Mouse (Mus musculus) brown adipose tissue, adult 24 weeks (tissue): ENCODE data around the gene Ppp4r3b. TPM values are rescaled to one million over a fixed set of nuclear protein-coding genes. Genes with fewer than 3 reads are reported as not detected.
A peak's percentile ranks its signal among the peaks of the same experiment; 100 is the strongest.

Source experiments
- H3K27ac ChIP-seq: fragments of 200-500 bp; replicated peaks from 2 replicates; pipeline ENCODE4 v1.5.1; 2012; ENCODE audit warnings: low read depth, mild to moderate bottlenecking, low read length
- H3K4me1 ChIP-seq: fragments of 200-500 bp; 2 replicates; pipeline ENCODE4 v1.6.1; 2012; ENCODE audit warnings: low read length, mixed read lengths; ENCODE audit not compliant: control insufficient read depth, insufficient read depth, insufficient read length
- H3K4me3 ChIP-seq: fragments of 200-500 bp; 2 replicates; pipeline ENCODE4 v1.5.1; 2012; ENCODE audit warnings: low read depth, mild to moderate bottlenecking, low read length, moderate library complexity; ENCODE audit not compliant: insufficient read depth
- polyA plus RNA-seq: library from polyadenylated mRNA; stranded (reverse); fragments of >200 nt; gene quantifications from 2 replicates; pipeline ENCODE4 v1.2.4, GENCODE M21; 2012; ENCODE audit not compliant: missing spikeins, insufficient read depth, insufficient read length

Ppp4r3b gene
- 37.5 and 44.4 TPM in 2 replicates for polyA plus RNA-seq

DNA sequence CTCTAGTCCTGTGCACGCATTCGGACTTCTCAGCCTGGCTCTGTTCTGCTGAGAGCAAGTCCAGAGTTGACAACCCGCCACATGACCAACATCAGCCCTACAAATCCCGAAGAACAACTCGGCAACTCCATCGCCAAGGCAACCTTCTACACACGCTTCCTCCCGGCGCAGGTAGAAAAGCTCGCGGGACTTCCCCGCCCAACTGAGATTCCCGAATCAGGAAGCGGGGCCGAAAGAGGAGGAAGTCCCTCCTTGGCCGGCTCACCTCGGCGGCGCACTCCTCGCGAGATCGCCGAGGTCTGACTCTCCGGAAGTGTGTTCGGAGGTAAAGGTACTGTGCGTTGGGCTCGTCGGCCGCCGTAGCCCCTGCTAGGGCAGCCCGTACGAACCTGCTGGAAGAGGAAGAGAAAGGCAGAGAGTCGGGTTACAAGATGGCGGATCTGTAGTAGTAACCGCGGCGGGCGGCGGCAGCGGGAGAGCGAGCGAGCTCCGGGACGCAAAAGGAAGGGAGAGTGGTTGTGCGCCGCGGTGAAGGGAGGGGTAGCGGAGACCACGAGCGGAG is at the start of gene Ppp4r3b:
Gene Ppp4r3b, plus strand, starts transcription at position 328 of the 562 bp plus-strand sequence.
- Histone ChIP-seq H3K27ac (peak within 1 kb of the TSS; percentile 88), H3K4me1 (no peaks in the 10 kb centered on the region), H3K4me3 (peak within 1 kb of the TSS; percentile 93)

DNA sequence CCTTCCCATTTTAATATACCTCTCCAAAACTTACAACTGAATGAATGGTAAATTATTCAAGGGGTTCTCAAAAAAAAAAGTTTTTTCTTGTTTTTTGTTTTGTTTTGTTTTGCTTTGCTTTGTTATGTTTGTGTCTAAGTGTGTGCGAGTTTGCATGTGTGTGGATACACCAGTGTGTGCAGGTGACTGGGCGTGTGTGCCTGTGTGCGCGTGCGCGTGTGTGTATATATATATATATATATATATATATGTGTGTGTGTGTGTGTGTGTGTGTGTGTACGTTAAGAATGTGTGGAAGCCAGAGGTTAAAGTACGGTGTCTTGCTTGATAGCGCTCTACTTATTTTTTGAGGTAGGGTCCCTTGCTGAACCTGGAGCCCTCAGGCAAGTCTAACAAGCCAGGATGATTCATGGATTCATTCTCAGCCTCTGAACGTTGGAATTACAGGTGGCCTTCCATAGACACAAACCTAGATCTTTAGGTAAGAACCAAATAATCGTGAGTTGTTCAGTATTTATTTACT is 42.8 kb upstream of the Ppp4r3b start:
- no peak overlapping the region for H3K27ac ChIP-seq
- no peaks in the 10 kb centered on the region for H3K4me1 ChIP-seq
- H3K4me3 ChIP-seq, result peak overlapping the region; percentile 80

DNA sequence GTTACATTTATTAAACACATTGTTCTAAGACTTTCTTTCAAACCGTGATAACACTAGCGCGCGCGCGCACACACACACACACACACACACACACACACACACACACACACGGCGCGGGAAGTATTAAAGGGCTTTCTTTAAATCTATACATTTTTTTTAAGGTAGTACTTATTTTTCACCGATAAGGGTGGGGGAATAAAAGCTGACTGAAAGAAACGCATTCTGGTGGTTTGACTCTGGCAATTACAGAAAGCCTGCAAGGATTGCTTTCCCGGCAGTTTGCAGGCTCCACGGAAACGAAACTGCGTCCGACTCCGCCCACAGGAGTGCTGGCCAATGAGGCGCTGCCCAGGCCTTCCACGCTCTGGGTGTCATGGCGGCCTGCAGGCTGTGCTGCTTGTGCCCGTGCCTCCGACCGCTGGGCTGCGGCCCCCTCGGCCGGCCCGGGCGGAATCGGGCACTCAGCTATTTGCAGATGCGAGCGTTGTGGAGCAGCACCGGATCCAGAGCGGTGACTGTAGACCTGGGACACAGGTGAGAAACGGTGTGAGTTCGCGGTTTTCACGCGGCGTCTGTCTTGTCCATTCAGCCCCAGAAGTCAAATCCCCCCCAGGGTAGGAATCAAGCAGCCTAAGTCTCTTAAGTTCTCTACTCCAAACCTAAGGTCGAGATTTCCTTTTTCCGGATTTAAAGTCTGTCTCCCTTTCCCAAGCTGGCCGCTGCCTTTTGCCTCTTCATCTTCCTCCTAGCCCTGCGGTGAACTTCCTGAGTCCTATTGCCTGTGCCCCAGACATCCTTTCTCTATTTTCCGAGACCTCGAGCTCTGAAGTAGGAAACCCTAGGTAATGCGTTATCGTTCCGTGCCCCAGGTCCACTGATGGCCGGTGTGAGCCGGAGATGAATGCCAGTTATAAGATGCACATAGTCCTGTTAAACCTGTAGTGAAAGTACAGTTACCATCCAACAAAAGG is 42.0 kb upstream of the Ppp4r3b start, which contains the start of gene Pnpt1:
Gene Pnpt1, plus strand, starts transcription at position 360 of the 971 bp plus-strand sequence.
- H3K27ac ChIP-seq, result no peak within 1 kb of the TSS

DNA sequence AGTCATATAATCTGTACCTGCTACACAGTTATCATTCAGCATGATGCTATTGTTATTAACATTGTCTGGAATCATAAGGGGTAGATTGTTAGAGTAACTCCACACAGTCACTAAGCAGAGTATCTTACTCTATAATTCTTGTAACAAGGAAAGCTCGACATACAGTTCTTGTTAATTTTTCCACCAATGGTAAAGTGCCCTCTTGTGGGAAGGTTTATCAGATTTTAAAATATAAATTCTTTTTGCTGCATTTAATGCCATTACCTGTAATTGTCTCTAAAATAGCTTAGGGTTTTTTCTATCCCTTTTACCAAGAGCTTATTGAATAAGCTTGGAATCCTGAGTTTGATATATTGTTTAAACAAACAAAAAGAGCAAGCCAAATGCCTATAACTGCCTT is 32.0 kb upstream of the Ppp4r3b start:
- H3K27ac ChIP-seq, result no peak overlapping the region
- no peaks in the 10 kb centered on the region for H3K4me1 ChIP-seq
- no peak overlapping the region for H3K4me3 ChIP-seq

More for the DNA sequence above, 42.0 kb upstream of the Ppp4r3b start, which contains the start of gene Pnpt1:
- H3K4me1 ChIP-seq, result no peaks in the 10 kb centered on the region
- H3K4me3 ChIP-seq, result peak within 1 kb of the TSS; percentile 80

DNA sequence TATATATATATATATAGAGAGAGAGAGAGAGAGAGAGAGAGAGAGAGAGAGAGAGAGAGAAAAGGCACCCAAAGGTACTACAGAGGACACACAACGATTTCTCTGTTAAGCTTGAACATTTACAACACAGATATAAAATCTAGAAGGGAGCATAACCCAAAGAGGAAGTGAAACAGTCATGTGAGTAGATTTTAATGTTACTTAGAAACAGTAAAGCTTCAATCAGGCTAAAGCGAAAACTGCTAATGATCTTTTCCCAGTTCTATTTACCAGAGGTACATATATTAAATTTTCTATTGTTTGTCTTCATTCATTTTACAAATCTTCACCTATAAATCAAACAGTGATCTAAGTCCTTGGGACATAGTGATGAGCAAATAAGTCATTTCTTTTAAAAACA is 23.8 kb upstream of the Ppp4r3b start:
- Histone ChIP-seq H3K4me1 (no peaks in the 10 kb centered on the region), H3K27ac (no peak overlapping the region), H3K4me3 (no peak overlapping the region)

DNA sequence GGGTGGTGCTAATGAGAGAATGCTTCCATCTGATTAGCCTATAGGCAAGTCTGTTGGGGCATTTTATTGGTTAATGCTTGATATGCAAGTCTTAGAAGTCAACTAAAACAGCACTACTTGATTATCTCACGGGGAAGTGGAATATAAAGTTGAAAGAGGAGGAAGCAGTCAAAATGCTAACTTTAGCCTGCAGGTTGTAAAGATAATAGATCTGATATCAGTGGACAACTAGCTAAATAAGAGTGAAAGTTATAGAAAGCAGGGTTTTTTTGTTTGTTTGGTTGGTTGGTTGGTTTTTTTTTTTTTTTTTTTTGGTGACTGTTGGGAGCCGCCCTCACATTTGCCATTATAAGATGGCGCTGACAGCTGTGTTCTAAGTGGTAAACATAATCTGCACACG is 9.1 kb upstream of the Ppp4r3b start:
- Histone ChIP-seq H3K4me3 (no peak overlapping the region), H3K27ac (no peak overlapping the region), H3K4me1 (no peaks in the 10 kb centered on the region)

DNA sequence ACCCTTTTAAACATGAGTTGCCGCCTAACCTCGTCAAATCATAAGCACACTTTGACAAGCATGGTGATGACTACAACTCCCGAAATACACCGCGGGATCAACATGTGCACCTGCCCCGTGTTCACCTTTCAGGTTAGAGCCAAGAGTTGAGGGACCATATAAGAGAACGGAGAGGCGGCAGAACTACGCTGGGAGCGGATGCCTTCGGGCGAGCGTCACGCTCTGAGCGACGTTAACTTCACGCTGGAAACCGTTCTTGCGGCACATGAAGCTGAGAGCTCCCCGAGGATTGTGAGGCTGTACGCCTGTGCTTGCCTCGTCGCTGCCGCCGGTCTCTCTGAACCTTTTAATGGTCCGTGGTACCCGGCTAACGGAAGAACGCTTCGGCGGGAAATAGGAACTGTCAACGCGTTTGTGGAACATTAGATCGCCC is 715 bp upstream of the Ppp4r3b start:
- H3K4me3 ChIP-seq, result peak overlapping the region; percentile 93
- H3K27ac ChIP-seq, result peak overlapping the region; percentile 36
- no peaks in the 10 kb centered on the region for H3K4me1 ChIP-seq

DNA sequence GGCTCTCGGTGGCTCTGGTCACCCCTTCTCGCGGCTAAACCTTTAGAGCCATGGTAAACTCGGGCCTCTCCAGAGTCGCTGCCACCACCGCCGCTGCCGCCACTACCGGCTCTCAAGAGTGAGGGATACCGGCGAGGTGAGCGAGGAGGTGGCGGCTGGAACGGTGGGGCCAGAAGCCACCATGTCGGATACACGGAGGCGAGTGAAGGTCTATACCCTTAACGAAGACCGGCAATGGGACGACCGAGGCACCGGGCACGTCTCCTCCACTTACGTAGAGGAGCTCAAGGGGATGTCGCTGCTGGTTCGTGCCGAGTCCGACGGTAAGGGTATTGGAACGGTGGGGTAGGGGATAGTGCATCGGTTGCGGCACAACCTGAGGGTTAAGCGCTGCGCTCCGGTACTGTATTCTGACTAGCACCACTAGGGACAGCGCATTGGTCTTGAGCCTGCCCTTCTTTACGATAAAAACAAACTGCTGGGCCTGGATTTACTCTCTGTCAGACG is 488 bp downstream of the Ppp4r3b start:
- Histone ChIP-seq H3K4me3 (peak overlapping the region; percentile 93), H3K4me1 (no peaks in the 10 kb centered on the region), H3K27ac (peak overlapping the region; percentile 88)

DNA sequence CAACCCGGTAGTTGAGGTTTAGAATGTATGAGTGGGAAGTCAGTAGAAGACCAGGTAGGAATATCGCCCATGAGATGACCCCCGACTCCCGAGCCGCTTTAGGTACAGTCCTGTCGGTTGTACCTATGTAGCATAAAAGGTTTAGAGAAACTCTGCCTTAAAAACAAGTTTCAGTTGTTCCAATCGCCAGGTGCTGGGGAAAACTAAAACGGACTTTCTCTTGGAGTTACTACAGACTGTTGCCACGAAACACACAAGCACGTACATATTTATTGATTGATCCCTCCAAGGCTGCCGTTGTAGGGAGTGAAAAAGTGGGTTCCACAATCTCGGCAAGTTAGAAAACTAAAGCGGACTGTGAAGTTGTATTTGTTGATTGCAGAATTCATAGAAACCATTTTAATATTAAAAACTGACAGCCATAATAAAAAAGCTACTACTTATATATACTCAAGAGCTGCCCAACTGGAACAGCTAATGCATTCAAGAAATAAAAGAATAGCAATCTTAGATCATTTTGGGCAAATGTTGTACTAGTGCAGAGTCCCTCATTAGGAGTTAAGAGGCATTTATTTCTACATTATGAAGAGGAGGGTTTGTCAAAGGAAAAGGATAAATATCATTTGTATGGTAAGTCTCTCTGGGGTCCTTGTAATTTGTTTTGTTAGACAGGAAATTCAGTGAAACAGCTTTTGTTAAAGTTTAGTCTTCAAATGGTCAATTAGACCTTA is 1.2 kb downstream of the Ppp4r3b start:
- H3K4me3 ChIP-seq, result peak overlapping the region; percentile 93
- H3K27ac ChIP-seq, result no peak overlapping the region
- H3K4me1 ChIP-seq, result no peaks in the 10 kb centered on the region

DNA sequence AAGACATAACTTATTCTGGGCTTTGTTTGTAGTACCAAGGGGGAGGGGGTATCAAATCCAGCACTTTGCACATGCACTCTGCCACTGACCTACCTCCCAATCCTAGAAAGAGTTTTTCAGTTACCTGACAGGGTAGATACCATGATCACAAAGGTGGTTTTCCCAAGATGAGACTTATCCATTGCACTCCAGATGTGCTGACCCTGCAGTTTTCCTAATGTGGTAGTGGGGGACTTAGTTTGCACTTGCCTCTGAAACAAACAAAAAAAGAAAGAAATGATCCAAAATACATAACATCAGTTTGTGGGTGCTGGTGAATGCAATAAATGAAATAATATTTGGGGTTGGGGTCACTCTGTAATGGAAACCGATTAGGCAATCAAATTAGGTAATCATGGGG is 6.6 kb downstream of the Ppp4r3b start:
- no peaks in the 10 kb centered on the region for H3K4me1 ChIP-seq
- no peak overlapping the region for H3K4me3 ChIP-seq
- H3K27ac ChIP-seq, result no peak overlapping the region

DNA sequence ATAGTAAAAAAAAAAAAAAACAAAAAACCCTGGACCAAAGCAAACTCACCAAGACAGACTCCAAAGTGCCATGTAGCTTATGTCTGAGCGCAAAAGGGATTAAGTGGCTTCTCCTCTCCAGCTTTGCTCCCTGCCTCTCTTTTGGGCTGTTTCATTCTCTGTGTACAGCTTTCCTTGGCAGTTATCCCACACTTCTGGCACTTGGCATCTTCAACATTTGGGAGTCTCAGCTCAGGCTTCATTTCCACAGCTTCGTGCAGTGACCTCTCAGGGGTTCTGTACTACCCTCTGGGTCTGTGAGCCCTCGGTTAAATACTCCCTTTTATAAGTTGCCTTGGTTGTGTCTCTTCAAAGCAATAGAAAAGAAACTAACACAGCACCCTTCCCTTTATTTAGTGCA is 8.0 kb downstream of the Ppp4r3b start:
- H3K4me1 ChIP-seq, result no peaks in the 10 kb centered on the region
- H3K4me3 ChIP-seq, result no peak overlapping the region
- H3K27ac ChIP-seq, result no peak overlapping the region

DNA sequence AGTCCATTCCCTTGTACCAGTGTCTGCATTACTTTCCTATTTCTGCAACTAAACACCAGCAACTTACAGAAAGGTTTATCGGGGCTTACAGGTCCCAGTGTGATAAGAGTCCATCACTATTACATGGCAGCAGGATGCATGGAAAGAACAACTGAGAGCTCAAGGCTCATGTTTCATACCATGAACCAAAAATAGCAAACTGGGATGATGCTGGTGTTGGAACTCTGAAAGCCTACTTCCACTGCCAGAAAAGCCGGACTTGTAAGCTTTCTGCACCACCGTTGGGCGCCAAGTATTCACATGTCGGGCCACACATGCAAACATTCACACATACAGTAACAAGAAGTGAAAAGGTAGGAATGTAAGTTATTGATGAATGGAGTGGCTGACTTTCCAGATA is 9.1 kb downstream of the Ppp4r3b start:
- H3K4me3 ChIP-seq, result no peak overlapping the region
- no peaks in the 10 kb centered on the region for H3K4me1 ChIP-seq
- no peak overlapping the region for H3K27ac ChIP-seq

DNA sequence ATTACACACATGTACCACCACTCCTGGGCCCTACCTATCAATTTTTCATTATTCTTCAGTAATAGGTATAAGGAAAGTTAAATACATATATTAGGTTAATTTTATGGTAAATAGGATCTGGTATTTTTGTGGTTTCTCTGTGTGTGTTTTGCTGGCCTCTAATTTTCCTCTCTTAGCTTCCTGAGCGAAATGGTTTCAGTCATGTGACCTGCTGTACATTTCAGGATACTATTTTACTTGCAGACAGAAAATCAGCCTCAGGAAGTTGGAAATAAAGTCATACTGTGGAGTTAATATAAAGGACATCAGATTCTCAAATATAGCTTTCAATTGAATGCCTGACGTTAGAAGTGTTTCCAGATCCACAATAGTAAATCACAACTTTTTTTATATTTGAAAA is 16.3 kb downstream of the Ppp4r3b start:
- Histone ChIP-seq H3K27ac (no peak overlapping the region), H3K4me1 (no peaks in the 10 kb centered on the region), H3K4me3 (no peak overlapping the region)

DNA sequence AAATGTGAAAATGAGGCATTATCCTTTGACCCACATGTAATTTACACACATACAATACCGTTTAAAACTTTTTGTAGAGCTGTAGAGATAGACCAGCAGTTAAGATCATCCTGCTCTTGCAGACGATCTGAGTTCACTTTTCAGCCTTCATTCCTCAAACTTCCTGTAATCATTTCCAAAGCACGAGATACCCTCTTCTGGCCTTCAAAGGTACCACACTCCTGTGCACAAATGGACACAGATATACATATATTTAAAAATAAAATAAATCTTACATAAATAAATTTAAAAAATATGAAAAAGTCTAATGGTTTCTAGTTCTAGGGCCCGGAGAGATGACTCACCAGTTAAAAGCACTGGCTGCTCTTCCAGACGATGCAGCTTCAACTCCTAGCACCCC is 31.0 kb downstream of the Ppp4r3b start:
- no peaks in the 10 kb centered on the region for H3K4me1 ChIP-seq
- H3K4me3 ChIP-seq, result no peak overlapping the region
- H3K27ac ChIP-seq, result no peak overlapping the region

DNA sequence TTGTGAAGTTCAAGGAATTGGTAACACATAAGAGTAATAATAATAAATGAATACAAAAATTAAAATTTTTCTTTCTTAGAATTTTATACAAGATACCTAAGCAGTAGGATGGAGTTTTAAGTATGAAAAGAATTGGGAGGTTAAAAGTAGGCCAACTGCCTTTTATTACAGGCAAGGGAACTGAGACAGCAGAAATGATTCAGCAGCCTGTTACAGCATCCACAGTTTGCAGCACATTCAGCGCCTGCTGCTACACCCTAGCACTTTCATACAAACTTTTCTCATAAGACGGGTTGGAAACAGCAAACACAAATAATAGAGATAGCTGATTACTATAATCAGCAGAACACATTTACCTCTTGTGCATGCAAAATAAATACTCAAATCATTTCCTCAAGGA is 37.1 kb downstream of the Ppp4r3b start:
- no peaks in the 10 kb centered on the region for H3K4me1 ChIP-seq
- no peak overlapping the region for H3K4me3 ChIP-seq
- no peak overlapping the region for H3K27ac ChIP-seq
